Mouse (Mus musculus) ES-Bruce4 (cell line): ENCODE measurements around the gene Rbfox3.

Source experiments
- CTCF ChIP-seq: IDR thresholded peaks from one replicate; pipeline ENCODE4 v1.8.1; 2011; ENCODE audit warnings: low read depth, low read length
- POLR2A ChIP-seq: IDR thresholded peaks from one replicate; pipeline ENCODE4 v1.8.1; 2011; ENCODE audit warnings: low read length; ENCODE audit not compliant: insufficient read depth

GRCm38 (mm10) chr11:118538008-118538407, 373.4 kb downstream of the Rbfox3 start:
- TF ChIP-seq CTCF (no peak), POLR2A (no peak)
